Mouse (Mus musculus) lung, postnatal 0 days (tissue): ENCODE measurements around the gene Ncam1.

Source experiments
- CTCF ChIP-seq: IDR thresholded peaks from 2 replicates; pipeline ENCODE4 v1.5.1; 2016; ENCODE audit warnings: antibody characterized with exemption, mild to moderate bottlenecking
- EP300 ChIP-seq: IDR thresholded peaks from 2 replicates; pipeline ENCODE4 v1.6.1; 2016; ENCODE audit warnings: antibody characterized with exemption, mild to moderate bottlenecking, control low read depth

- no peak for TF ChIP-seq CTCF
- TF ChIP-seq EP300 = no peak
Observed at GRCm38 (mm10) chr9:49488258-49488657, 310.5 kb downstream of the Ncam1 start.
